Comparison of ENCODE assay signal across 8 mouse cellular contexts in the genomic region with DNA sequence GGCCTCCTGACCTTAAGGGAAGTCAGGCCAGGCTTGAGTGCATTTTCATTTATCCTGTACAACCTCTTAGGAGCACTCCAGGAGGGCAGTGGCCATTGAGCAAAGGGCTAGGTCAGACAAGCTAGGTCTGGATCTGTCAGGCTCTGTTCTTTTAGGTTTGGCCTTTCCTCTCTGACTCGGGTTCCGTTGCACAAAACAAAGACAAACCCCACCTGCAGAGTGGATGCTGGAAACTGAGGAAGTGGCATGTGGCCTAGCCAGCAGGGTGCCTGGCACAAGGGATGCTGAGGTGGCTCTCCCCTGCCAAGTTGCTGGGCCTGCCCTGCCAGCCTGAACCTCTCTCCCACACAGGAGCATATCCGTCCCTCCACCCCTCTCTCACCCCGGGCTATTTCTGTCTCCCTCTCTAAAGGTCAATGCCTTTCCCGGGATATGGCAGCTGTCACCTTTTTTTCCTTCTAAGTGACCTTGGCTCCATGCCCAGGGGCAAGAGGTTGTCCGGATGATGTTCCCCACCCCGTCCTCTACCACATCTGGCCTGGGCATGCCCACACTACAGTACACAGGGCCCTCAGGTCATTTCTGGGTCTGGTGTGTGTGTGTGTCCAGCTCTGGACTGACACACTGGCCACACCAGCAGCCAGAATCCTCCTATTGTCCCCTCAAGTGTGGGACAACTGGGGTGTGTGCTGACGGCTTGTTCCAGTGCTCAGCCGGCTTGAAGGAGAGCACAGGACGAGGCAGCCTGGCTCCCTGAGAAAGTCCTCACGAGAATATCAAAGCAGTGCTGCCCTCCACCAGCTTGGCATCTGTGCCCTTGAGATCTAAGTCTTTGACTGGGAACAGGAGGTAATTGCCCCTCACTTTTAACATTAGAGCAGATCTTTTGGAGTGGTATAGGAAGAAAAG.
DNase-seq lines count a peak whose midpoint lies in the region; ATAC-seq lines count a peak whose summit lies in the region.

No protein-coding gene starts in this region.

- 0 out of 2 replicates have a peak, but pooled peaks have one; percentile 46 for ATAC-seq in kidney, embryonic 15.5 days (replicated peaks; ENCODE audit: low FRiP score)
- 0 out of 2 replicates have a peak, but pooled peaks have one; percentile 12 for ATAC-seq in midbrain, embryonic 14.5 days (ENCODE audit: low FRiP score, low TSS enrichment)
- ATAC-seq in activated CD4-positive, CD25-positive, alpha-beta regulatory T cell, adult 4 months: no peak

- peaks cover 61% of the 10 kb centered on the region for H3K4me1 ChIP-seq in heart, embryonic 10.5 days
- H3K4me1 ChIP-seq in kidney, embryonic 15.5 days: peaks cover 47% of the 10 kb centered on the region
- peaks cover 67% of the 10 kb centered on the region for H3K4me1 ChIP-seq in midbrain, embryonic 14.5 days (ENCODE audit: control insufficient read depth, insufficient read depth, low read length)

- peak overlapping the region; percentile 29; the same call in 1 of the 2 replicates for H3K4me3 ChIP-seq in heart, embryonic 10.5 days
- no peak overlapping the region for H3K4me3 ChIP-seq in kidney, embryonic 15.5 days (replicated peaks)
- H3K4me3 ChIP-seq in midbrain, embryonic 14.5 days (replicated peaks; ENCODE audit: low read depth, low read length): no peak overlapping the region

- no peaks in the 10 kb centered on the region for H3K36me3 ChIP-seq in heart, embryonic 10.5 days
- no peaks in the 10 kb centered on the region for H3K36me3 ChIP-seq in kidney, embryonic 15.5 days
- no peaks in the 10 kb centered on the region for H3K36me3 ChIP-seq in midbrain, embryonic 14.5 days (ENCODE audit: control insufficient read depth, insufficient read depth, low read length)

- no peak overlapping the region for H3K9ac ChIP-seq in kidney, embryonic 15.5 days
- peak overlapping the region; percentile 34; the same call in 1 of the 2 replicates for H3K9ac ChIP-seq in midbrain, embryonic 14.5 days (replicated peaks; ENCODE audit: low read length)

- DNase-seq in gastrocnemius, adult 18-20 months (ENCODE audit: low spot score): peak; percentile 87
- DNase-seq in gastrocnemius, postnatal 4 days (ENCODE audit: low spot score in 2 of 2): no peak
- peak; percentile 95 to 97 for DNase-seq in cerebellum, postnatal 36 days
- no peak for DNase-seq in heart, embryonic 10.5 days (ENCODE audit: low spot score)
- DNase-seq in midbrain, embryonic 14.5 days: no peak
- no peak for DNase-seq in spleen, postnatal 4 days (ENCODE audit: low spot score in 2 of 2)

- no peaks in the 10 kb centered on the region for H3K9me3 ChIP-seq in heart, embryonic 10.5 days
- H3K9me3 ChIP-seq in kidney, embryonic 15.5 days (replicated peaks): no peaks in the 10 kb centered on the region
- no peaks in the 10 kb centered on the region for H3K9me3 ChIP-seq in midbrain, embryonic 14.5 days (ENCODE audit: control insufficient read depth, low read length)

- H3K4me2 ChIP-seq in kidney, embryonic 15.5 days: no peak overlapping the region
- H3K4me2 ChIP-seq in midbrain, embryonic 14.5 days (ENCODE audit: low read length): peak overlapping the region; percentile 34

- no peaks in the 10 kb centered on the region for H3K27me3 ChIP-seq in heart, embryonic 10.5 days (ENCODE audit: insufficient read depth, poor library complexity, severe bottlenecking)
- H3K27me3 ChIP-seq in kidney, embryonic 15.5 days: no peaks in the 10 kb centered on the region
- H3K27me3 ChIP-seq in midbrain, embryonic 14.5 days (ENCODE audit: control insufficient read depth, insufficient read depth, low read length): no peaks in the 10 kb centered on the region

- WGBS in heart, embryonic 10.5 days: 18% methylated on average over 11 of the region's 11 CpGs
- WGBS in kidney, embryonic 15.5 days: 27% methylated on average over 11 of the region's 11 CpGs
- 15% methylated on average over 11 of the region's 11 CpGs for WGBS in midbrain, embryonic 14.5 days

- peak overlapping the region; percentile 92 for H3K27ac ChIP-seq in heart, embryonic 10.5 days
- peak overlapping the region; percentile 66 for H3K27ac ChIP-seq in kidney, embryonic 15.5 days
- peak overlapping the region; percentile 94 for H3K27ac ChIP-seq in midbrain, embryonic 14.5 days (replicated peaks; ENCODE audit: low read depth, low read length)

Comparison
In these comparisons a context has a peak if more than half of its experiments do, and no peak if none do; other contexts are left out.
1. DNase-seq: peak in gastrocnemius, adult 18-20 months (single experiment) and cerebellum, postnatal 36 days (2 of 2); none in gastrocnemius, postnatal 4 days (0 of 2), heart, embryonic 10.5 days (single experiment), midbrain, embryonic 14.5 days (single experiment) and spleen, postnatal 4 days (0 of 2).
2. Peak in every context shown above with its lines, with median percentiles within 50 percentile points of each other: H3K27ac ChIP-seq.